Mouse (Mus musculus) neural tube, embryonic 13.5 days (tissue): Measurements from ENCODE around the gene Gng7. TPM values are rescaled to one million over a fixed set of nuclear protein-coding genes. Genes with fewer than 3 reads are reported as not detected.

ENCODE experiments used
- ATAC-seq: fragments of 200-750 bp; cut with Nextera tagmentation; 2 replicates; pipeline ENCODE4 v1.8.0; 2017; ENCODE audit warnings: low read depth, mild to moderate bottlenecking, moderate TSS enrichment, moderate library complexity
- H3K27ac ChIP-seq: fragments of 300-500 bp; sonication (generic); replicated peaks from 2 replicates; pipeline ENCODE4 v1.5.1; 2015; ENCODE audit warnings: moderate library complexity, mild to moderate bottlenecking, inconsistent platforms
- H3K27me3 ChIP-seq: fragments of 300-500 bp; sonication (generic); 2 replicates; pipeline ENCODE4 v1.6.1; 2015; ENCODE audit warnings: mild to moderate bottlenecking, inconsistent platforms
- H3K36me3 ChIP-seq: fragments of 300-500 bp; sonication (generic); 2 replicates; pipeline ENCODE4 v1.6.1; 2015; ENCODE audit warnings: mild to moderate bottlenecking, inconsistent platforms
- H3K4me1 ChIP-seq: fragments of 300-500 bp; sonication (generic); replicated peaks from 2 replicates; pipeline ENCODE4 v1.6.1; 2015; ENCODE audit warnings: inconsistent platforms
- H3K4me2 ChIP-seq: fragments of 300-500 bp; sonication (generic); 2 replicates; pipeline ENCODE4 v1.6.1; 2015; ENCODE audit warnings: inconsistent platforms, mild to moderate bottlenecking, moderate library complexity
- H3K4me3 ChIP-seq: fragments of 300-500 bp; sonication (generic); 2 replicates; pipeline ENCODE4 v1.5.1; 2015; ENCODE audit warnings: mild to moderate bottlenecking, inconsistent platforms
- H3K9ac ChIP-seq: fragments of 300-500 bp; sonication (generic); 2 replicates; pipeline ENCODE4 v1.6.1; 2015; ENCODE audit warnings: moderate library complexity, mild to moderate bottlenecking, inconsistent platforms
- H3K9me3 ChIP-seq: fragments of 300-500 bp; sonication (generic); 2 replicates; pipeline ENCODE4 v1.6.1; 2016; ENCODE audit warnings: inconsistent platforms
- WGBS: fragments of 180-500 bp; shearing (Covaris S2); methylation state at CpG from one replicate; pipeline ENCODE4 v1.1.7; 2015; 5-methylcytosine and 5-hydroxymethylcytosine counted together
- polyA plus RNA-seq: library from polyadenylated mRNA; unstranded; fragments of >200 nt; fragmentation: Nextera tagmentation; extraction: Ambion mirVana; gene quantifications from 2 replicates; pipeline ENCODE4 v1.2.1, GENCODE M21; 2015

Gng7 gene
- polyA plus RNA-seq, 1 experiment from 2014 or later, result 17.4 TPM

- peaks cover 84% of the 10 kb centered on the region for H3K36me3 ChIP-seq
Observed at GRCm38 (mm10) chr10:80911354-80911753, 103.4 kb downstream of the Gng7 start.

GRCm38 (mm10) chr10:80909375-80910162 is 105.2 kb downstream of the Gng7 start:
- WGBS, result 92% methylated on average over 22 of the region's 22 CpGs
- ATAC-seq, result no peak

More at GRCm38 (mm10) chr10:80911354-80911753, 103.4 kb downstream of the Gng7 start:
- no peak overlapping the region for H3K27ac ChIP-seq
- no peak overlapping the region for H3K9ac ChIP-seq
- H3K9me3 ChIP-seq, result no peaks in the 10 kb centered on the region
- H3K4me1 ChIP-seq, result peaks cover 20% of the 10 kb centered on the region
- no peak overlapping the region for H3K4me2 ChIP-seq
- no peak for ATAC-seq
- H3K4me3 ChIP-seq, result no peak overlapping the region
- no peaks in the 10 kb centered on the region for H3K27me3 ChIP-seq
- 88% methylated on average over 4 of the region's 4 CpGs for WGBS

GRCm38 (mm10) chr10:80904709-80905108 is 110.0 kb downstream of the Gng7 start:
- 93% methylated on average over 11 of the region's 11 CpGs for WGBS
- Histone ChIP-seq H3K4me1 (peaks cover 8% of the 10 kb centered on the region), H3K4me3 (no peak overlapping the region), H3K4me2 (no peak overlapping the region), H3K9me3 (no peaks in the 10 kb centered on the region), H3K27me3 (no peaks in the 10 kb centered on the region), H3K27ac (no peak overlapping the region), H3K9ac (no peak overlapping the region), H3K36me3 (peaks cover 76% of the 10 kb centered on the region)
- ATAC-seq, result no peak

More at GRCm38 (mm10) chr10:80909375-80910162, 105.2 kb downstream of the Gng7 start:
- no peaks in the 10 kb centered on the region for H3K9me3 ChIP-seq
- H3K27ac ChIP-seq, result no peak overlapping the region
- no peak overlapping the region for H3K4me3 ChIP-seq
- no peak overlapping the region for H3K4me2 ChIP-seq
- H3K27me3 ChIP-seq, result no peaks in the 10 kb centered on the region
- peaks cover 6% of the 10 kb centered on the region; the same call in 1 of the 2 replicates for H3K4me1 ChIP-seq
- H3K9ac ChIP-seq, result no peak overlapping the region
- peaks cover 90% of the 10 kb centered on the region for H3K36me3 ChIP-seq

GRCm38 (mm10) chr10:80904004-80904693 is 110.6 kb downstream of the Gng7 start:
- peaks cover 72% of the 10 kb centered on the region for H3K36me3 ChIP-seq
- no peaks in the 10 kb centered on the region for H3K27me3 ChIP-seq
- no peak overlapping the region for H3K4me3 ChIP-seq
- H3K9ac ChIP-seq, result no peak overlapping the region
- H3K9me3 ChIP-seq, result no peaks in the 10 kb centered on the region
- WGBS, result 88% methylated on average over 28 of the region's 28 CpGs
- peaks cover 13% of the 10 kb centered on the region for H3K4me1 ChIP-seq
- no peak for ATAC-seq
- no peak overlapping the region for H3K27ac ChIP-seq
- H3K4me2 ChIP-seq, result no peak overlapping the region

- H3K4me1 ChIP-seq, result peaks cover 22% of the 10 kb centered on the region
- H3K27ac ChIP-seq, result no peak overlapping the region
- no peaks in the 10 kb centered on the region for H3K27me3 ChIP-seq
- no peak overlapping the region for H3K4me2 ChIP-seq
- no peak overlapping the region for H3K4me3 ChIP-seq
- WGBS, result 90% methylated on average over 10 of the region's 10 CpGs
- no peaks in the 10 kb centered on the region for H3K9me3 ChIP-seq
- H3K36me3 ChIP-seq, result peaks cover 72% of the 10 kb centered on the region
- no peak overlapping the region for H3K9ac ChIP-seq
- ATAC-seq, result no peak
Observed at GRCm38 (mm10) chr10:80903282-80903681, 111.5 kb downstream of the Gng7 start.

- Histone ChIP-seq H3K27ac (no peak overlapping the region), H3K9me3 (no peaks in the 10 kb centered on the region), H3K4me2 (no peak overlapping the region), H3K27me3 (no peaks in the 10 kb centered on the region), H3K4me3 (no peak overlapping the region), H3K4me1 (peaks cover 30% of the 10 kb centered on the region), H3K36me3 (peaks cover 69% of the 10 kb centered on the region), H3K9ac (no peak overlapping the region)
- ATAC-seq, result no peak
- 93% methylated on average over 9 of the region's 9 CpGs for WGBS
Observed at GRCm38 (mm10) chr10:80902273-80902940, 112.3 kb downstream of the Gng7 start.

- Histone ChIP-seq H3K36me3 (peaks cover 64% of the 10 kb centered on the region), H3K27ac (peak overlapping the region; percentile 56), H3K9ac (peak overlapping the region; percentile 47), H3K4me3 (peak overlapping the region; percentile 92), H3K4me2 (peak overlapping the region; percentile 46), H3K27me3 (no peaks in the 10 kb centered on the region), H3K9me3 (no peaks in the 10 kb centered on the region), H3K4me1 (peaks cover 30% of the 10 kb centered on the region)
- 88% methylated on average over 19 of the region's 19 CpGs for WGBS
- no peak for ATAC-seq
Observed at GRCm38 (mm10) chr10:80901409-80902272, 113.1 kb downstream of the Gng7 start.

- peak within 1 kb of the TSS; percentile 92 for H3K4me3 ChIP-seq
- H3K4me2 ChIP-seq, result peak within 1 kb of the TSS; percentile 98
- H3K9ac ChIP-seq, result peak within 1 kb of the TSS; percentile 91
- H3K27ac ChIP-seq, result peak within 1 kb of the TSS; percentile 94
- H3K27me3 ChIP-seq, result no peaks in the 10 kb centered on the region
- H3K9me3 ChIP-seq, result no peaks in the 10 kb centered on the region
- peaks cover 30% of the 10 kb centered on the region for H3K4me1 ChIP-seq
- ATAC-seq, result peak; percentile 95
- peaks cover 54% of the 10 kb centered on the region for H3K36me3 ChIP-seq
- under 1% methylated on average over 72 of the region's 72 CpGs for WGBS
Observed at GRCm38 (mm10) chr10:80900318-80901247, 114.2 kb downstream of the Gng7 start, which contains the start of gene Timm13. Gene Timm13 (minus strand): TSS chr10:80900969.

GRCm38 (mm10) chr10:80899591-80900317 is 115.0 kb downstream of the Gng7 start:
- Histone ChIP-seq H3K27ac (peak overlapping the region; percentile 94), H3K36me3 (peaks cover 45% of the 10 kb centered on the region), H3K9me3 (no peaks in the 10 kb centered on the region), H3K4me2 (peak overlapping the region; percentile 98), H3K27me3 (no peaks in the 10 kb centered on the region), H3K4me3 (peak overlapping the region; percentile 92), H3K9ac (peak overlapping the region; percentile 91), H3K4me1 (peaks cover 30% of the 10 kb centered on the region)
- 14% methylated on average over 25 of the region's 25 CpGs for WGBS
- ATAC-seq, result peak; percentile 1; the same call in 1 of the 2 replicates

- Histone ChIP-seq H3K27me3 (no peaks in the 10 kb centered on the region), H3K4me2 (peak overlapping the region; percentile 98), H3K36me3 (peaks cover 38% of the 10 kb centered on the region), H3K4me1 (peaks cover 30% of the 10 kb centered on the region), H3K4me3 (0 out of 2 replicates have a peak overlapping the region, but pooled peaks have one; percentile 92), H3K9me3 (no peaks in the 10 kb centered on the region), H3K9ac (peak overlapping the region; percentile 91; the same call in 1 of the 2 replicates), H3K27ac (no peak overlapping the region)
- no peak for ATAC-seq
- WGBS, result 90% methylated on average over 8 of the region's 8 CpGs
Observed at GRCm38 (mm10) chr10:80899074-80899473, 115.7 kb downstream of the Gng7 start.
